Mouse (Mus musculus) cerebellum, adult 9-10 months (tissue): ENCODE data around the gene Ctso.

Experiments
- DNase-seq: peaks from one replicate; pipeline ENCODE4 v3.0.0; 2022

Gene Ctso

GRCm38 (mm10) chr3:81961336-81961735, 28.9 kb downstream of the Ctso start:
- no peak for DNase-seq

GRCm38 (mm10) chr3:81963768-81964167, 31.4 kb downstream of the Ctso start:
- DNase-seq, result peak; percentile 44

GRCm38 (mm10) chr3:81964596-81964995, 32.2 kb downstream of the Ctso start:
- DNase-seq, result peak; percentile 85

GRCm38 (mm10) chr3:81975607-81976006, 43.2 kb downstream of the Ctso start:
- DNase-seq, result no peak

GRCm38 (mm10) chr3:81976102-81976501, 43.7 kb downstream of the Ctso start, which contains the start of gene Tdo2:
TSS of gene Tdo2 (minus strand) at chr3:81976202.
- no peak for DNase-seq

- DNase-seq, result no peak
These were observed 49.2 kb downstream of the Ctso start for GRCm38 (mm10) chr3:81981576-81981975.

- no peak for DNase-seq
These were observed 49.6 kb downstream of the Ctso start, which contains the start of gene Asic5 for GRCm38 (mm10) chr3:81981990-81982389. TSS of gene Asic5 (plus strand) at chr3:81982290.

GRCm38 (mm10) chr3:81983120-81983895, 50.9 kb downstream of the Ctso start:
- no peak for DNase-seq

GRCm38 (mm10) chr3:81985100-81985499, 52.7 kb downstream of the Ctso start:
- DNase-seq, result no peak

GRCm38 (mm10) chr3:81986103-81986502, 53.7 kb downstream of the Ctso start:
- no peak for DNase-seq

- DNase-seq, result no peak
These were observed 55.2 kb downstream of the Ctso start for GRCm38 (mm10) chr3:81987628-81988027.

- DNase-seq, result no peak
These were observed 57.3 kb downstream of the Ctso start for GRCm38 (mm10) chr3:81989692-81990141.

- DNase-seq, result no peak
These were observed 58.1 kb downstream of the Ctso start for GRCm38 (mm10) chr3:81990531-81990930.

GRCm38 (mm10) chr3:81995371-81995770, 63.0 kb downstream of the Ctso start:
- no peak for DNase-seq

- peak; percentile 72 for DNase-seq
These were observed 63.6 kb downstream of the Ctso start for GRCm38 (mm10) chr3:81995988-81996387.
